Mouse (Mus musculus) heart, adult 9 months (tissue): ENCODE results near the gene Vav3.
A peak's percentile ranks its signal among the peaks of the same experiment; 100 is the strongest.

Source experiments
- DNase-seq, 2 experiments: peaks; one replicate each; pipeline ENCODE4 v3.0.0; 2022; ENCODE audit warnings: low spot score in 2 of 2

The Vav3 gene

GRCm38 (mm10) chr3:109578347-109578746 lies 237.9 kb downstream of the Vav3 start:
- no peak for DNase-seq

DNA sequence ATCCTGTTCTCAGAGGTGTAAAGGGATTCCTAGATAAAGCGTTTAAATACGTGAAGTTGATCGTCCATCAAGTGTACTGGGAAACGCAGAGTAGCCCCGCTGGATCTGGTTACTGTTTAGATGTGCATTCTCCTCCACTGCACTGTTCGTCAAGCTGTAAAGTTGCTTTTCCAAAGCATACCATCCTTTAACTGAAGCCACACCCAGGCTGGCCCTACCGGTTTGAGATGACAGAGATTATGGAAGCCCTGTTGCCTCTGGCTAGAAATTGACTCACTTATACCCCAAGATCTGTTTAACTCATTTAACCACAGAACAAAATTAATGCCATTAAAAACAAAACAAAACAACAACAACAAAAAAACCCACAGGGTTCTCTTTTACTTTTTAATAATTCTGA lies 238.5 kb downstream of the Vav3 start:
- DNase-seq = no peak

DNA sequence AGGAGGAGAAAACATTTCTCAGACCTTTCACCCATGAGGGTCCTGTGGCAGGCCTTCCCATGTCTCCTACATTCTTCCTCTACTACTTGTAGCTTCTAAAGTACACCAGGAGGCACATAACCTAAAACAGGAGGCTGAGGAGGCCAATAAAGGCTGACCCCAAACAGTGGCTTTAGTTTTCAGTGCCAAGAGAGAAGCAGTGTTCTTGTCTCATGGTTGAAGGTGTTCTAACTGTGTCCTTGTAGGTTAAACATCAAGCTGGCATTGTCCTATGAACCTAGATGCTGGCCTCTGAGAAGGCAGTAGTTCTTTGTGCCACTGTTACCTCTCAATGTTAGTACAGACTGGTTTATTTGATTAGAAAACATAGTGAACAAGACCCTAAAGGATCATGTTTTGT lies 245.5 kb downstream of the Vav3 start:
- no peak for DNase-seq

- DNase-seq = no peak
Measured at GRCm38 (mm10) chr3:109592970-109593369, 252.5 kb downstream of the Vav3 start.

DNA sequence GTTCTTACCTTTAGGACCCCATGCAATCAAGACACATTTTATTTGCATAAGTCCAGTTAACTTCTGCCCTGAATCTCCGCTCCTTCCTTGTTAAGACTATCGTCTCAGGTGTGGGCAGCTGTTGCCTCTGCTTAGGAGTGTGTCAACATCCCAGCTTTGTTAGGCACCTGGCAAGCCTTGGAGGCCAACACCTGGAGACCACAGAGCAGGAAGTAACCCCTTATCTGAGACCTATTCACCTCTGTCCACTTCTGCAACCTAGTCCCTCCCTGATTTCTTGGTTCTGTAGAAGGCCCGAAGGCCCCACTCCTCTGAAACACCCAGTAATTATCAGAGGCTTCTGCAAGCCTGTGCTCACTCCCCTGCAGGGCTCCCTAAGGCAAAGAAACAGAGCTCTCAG lies 255.6 kb downstream of the Vav3 start:
- no peak for DNase-seq

DNA sequence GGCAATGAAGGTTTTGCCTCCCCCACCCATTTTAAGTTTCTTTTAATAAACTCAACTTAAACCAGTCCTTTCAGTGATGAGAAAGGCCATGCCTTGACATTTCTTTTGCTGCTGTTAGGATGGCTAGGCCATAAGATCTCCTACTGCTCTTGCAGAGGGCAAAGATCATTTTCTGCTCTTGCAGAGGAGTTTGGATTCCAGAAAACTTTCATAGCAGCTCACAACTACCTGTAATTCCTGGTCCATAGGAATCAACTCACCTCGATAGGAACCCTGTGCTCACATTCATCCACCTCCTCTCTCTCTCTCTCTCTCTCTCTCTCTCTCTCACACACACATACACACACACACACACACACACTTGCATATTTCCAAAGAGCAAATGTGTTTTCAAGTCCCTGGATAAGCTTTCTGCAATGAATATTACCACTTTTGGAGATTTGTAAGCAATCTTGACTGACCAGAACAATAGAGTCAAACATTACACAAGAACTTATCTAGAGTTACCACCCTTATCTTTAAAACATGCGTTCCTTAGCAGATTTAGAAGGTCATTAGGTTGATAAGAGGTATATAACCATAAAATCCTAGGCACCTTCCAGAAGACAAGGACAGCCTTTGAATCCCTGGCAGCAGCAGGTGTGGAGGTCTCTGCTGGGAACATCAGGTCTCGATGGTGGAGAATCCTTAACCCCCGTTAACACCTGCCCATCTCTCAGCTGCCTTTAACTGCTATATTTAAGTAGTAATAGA lies 260.4 kb downstream of the Vav3 start:
- no peak for DNase-seq

- no peak for DNase-seq
Measured at GRCm38 (mm10) chr3:109602753-109603152, 262.3 kb downstream of the Vav3 start.

GRCm38 (mm10) chr3:109606121-109606520 lies 265.7 kb downstream of the Vav3 start:
- DNase-seq = no peak

GRCm38 (mm10) chr3:109621721-109622120 lies 281.3 kb downstream of the Vav3 start:
- DNase-seq = peak; percentile 21 to 28

DNA sequence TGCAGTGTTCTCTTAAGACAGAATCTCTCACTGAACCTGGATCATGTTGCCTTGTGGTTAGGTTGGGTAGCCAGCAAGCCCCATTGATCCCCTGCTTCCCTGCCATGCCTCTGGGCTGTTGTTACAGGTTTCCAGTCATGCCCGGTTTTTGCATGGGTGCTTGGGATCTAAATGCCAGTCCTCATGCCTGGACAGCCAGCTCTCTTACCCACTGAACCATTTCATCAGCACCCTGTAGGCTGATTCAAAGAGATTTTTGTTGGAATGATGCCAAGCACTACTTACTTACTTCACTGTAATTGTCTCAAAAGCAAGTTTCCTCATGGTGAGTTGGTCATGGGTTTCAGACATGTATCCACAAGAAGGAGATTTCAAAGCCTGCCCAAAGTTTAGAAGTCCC lies 281.9 kb downstream of the Vav3 start:
- no peak for DNase-seq

DNA sequence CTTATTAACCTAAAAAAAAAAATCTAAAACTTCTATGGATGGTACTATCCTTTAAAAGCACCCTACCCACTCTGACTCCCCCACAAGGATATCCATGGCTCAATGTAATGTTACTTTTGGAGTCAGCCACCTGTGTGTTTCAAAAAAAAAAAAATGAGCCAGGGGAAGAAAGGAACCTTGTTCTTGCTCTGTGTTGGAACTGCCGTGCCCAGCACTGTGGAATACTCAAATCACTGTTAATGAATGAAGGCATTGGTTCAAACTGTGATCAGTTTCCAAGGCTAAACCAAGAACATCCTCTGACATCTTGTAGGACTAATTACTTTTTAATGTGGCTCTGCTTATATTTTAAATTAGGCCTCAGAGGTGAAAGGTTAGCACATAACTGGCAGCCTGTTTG lies 282.4 kb downstream of the Vav3 start:
- no peak for DNase-seq

GRCm38 (mm10) chr3:109623770-109624169 lies 283.3 kb downstream of the Vav3 start:
- DNase-seq = no peak

GRCm38 (mm10) chr3:109636045-109636444 lies 295.6 kb downstream of the Vav3 start:
- no peak for DNase-seq

- peak in 1 of 2 experiments; percentile 4 for DNase-seq
Measured at GRCm38 (mm10) chr3:109639386-109639785, 298.9 kb downstream of the Vav3 start.

GRCm38 (mm10) chr3:109640796-109641195 lies 300.3 kb downstream of the Vav3 start:
- no peak for DNase-seq

DNA sequence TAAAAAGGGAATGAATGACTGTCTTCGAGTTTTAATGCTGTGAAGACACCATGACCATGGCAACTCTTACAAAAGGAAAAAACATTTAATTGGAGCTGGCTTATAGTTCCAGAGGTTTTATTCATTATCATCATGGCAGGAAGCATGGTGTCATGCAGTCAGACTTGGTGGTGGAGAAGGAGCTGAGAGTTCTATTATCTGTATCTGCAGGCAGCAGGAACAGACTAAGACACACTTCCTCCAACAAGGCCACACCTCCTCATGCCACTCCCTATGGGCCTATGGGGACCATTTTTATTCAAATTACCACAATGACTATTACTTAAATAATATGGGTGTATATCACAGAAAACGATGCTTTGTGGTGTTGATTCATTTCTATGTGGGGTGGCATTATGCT lies 307.8 kb downstream of the Vav3 start:
- DNase-seq = no peak

DNA sequence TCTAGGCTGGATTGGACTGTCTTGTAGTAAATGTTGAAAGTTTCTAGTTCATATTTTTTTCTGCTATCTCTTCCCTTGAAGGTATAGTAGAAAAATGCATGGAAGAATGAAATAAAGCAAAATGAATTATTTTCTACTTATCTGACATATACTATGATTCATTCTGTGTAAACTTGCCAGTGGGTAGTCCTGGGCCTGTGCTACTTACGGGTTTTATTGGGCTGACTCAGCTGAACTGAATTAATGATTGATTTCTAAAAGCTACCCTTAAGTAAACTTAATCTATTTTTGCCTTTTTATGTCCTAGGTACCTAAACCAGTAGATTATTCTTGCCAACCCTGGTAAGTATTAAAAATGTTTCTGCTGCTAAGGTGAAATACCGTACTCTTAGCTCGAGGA lies 311.0 kb downstream of the Vav3 start:
- DNase-seq = no peak

DNA sequence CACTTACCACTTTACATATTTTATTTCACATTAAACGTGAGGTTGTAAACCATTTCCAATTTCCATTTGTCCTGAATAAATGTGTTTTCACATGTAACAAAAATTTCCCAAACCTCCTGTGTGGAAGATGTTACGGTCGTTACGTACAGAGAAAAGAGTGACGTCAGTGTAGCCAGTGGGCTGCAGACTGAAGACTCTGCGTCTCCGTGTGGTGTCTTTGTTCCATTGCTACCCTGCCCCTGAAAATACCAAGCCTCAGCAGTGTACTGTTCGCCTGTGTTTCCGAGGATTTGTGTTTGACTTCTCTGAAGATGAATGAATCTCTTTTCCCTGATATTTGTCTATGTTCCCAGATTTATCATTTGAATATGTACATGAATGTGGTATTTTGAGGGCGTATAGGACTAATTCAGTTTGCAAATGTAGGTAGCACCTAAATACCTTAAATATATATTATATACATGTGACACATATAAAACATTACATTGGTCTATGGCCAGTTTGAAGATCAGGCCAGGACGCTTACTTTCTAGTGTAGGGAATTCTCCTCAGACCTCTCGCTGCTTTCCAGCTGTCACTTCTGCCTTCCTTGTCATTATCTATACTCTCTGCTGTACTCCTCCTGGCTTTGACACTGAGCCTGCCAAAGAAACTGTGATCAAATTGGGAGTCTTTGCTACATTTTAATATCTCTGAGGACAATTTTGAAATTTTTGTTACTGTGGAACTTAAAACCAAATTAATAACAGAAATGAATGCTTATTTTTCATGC lies 312.6 kb downstream of the Vav3 start:
- no peak for DNase-seq

GRCm38 (mm10) chr3:109654386-109654785 lies 313.9 kb downstream of the Vav3 start:
- DNase-seq = no peak

GRCm38 (mm10) chr3:109671716-109672115 lies 331.3 kb downstream of the Vav3 start:
- no peak for DNase-seq

- DNase-seq = no peak
Measured at GRCm38 (mm10) chr3:109672925-109673324, 332.5 kb downstream of the Vav3 start.

- no peak for DNase-seq
Measured at GRCm38 (mm10) chr3:109680281-109680680, 339.8 kb downstream of the Vav3 start.

DNA sequence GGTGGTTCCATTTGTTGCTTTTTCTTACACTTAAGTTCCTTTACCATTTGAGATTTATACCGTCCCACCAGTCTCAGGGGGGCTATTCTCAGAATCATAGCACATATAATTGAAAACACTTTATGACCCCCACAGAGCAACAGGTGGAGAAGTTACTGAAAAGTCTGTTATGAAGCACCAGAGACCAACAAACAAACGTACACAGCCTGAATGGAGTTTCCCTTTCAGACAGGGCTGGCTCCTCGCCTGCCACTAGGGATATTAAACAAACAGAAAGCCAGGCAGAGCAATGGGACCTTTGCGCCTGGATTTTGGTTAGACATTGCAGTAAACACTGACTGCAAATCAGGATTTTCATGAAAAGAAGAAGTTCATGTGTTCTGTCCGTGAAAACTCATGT lies 341.4 kb downstream of the Vav3 start:
- DNase-seq = no peak
